Mouse (Mus musculus) ES-E14 (cell line): ENCODE results near the gene Ms4a6c. TPM values are rescaled to one million over a fixed set of nuclear protein-coding genes. Genes with fewer than 3 reads are reported as not detected.
"Not testable (repeated sequence)": the region's sequence is repeated elsewhere in the genome, so short reads cannot be mapped to it uniquely, and the experiment has no call there.

ENCODE experiments used
- DNase-seq: peaks from one replicate; pipeline ENCODE4 v3.0.0-alpha.2; 2013; ENCODE audit warnings: low read depth, low spot score
- H3K27ac ChIP-seq: 2 replicates; pipeline ENCODE4 v1.5.1; 2012; ENCODE audit warnings: low read depth, mild to moderate bottlenecking, low read length, moderate library complexity, mixed read lengths; ENCODE audit not compliant: poor library complexity, insufficient read depth, severe bottlenecking
- H3K36me3 ChIP-seq: 2 replicates; pipeline ENCODE4 v1.6.1; 2012; ENCODE audit warnings: mild to moderate bottlenecking, low read length, moderate library complexity, mixed read lengths; ENCODE audit not compliant: control insufficient read depth, poor library complexity, insufficient read depth, severe bottlenecking
- H3K4me1 ChIP-seq, 2 experiments: fragments of 150-350 bp in 1 of 2; sonication (generic) in 1 of 2; 2 replicates each; pipeline ENCODE4 v1.6.1; 2012; ENCODE audit warnings: low read length in 2 of 2, mild to moderate bottlenecking in 1 of 2, mixed read lengths in 1 of 2; ENCODE audit not compliant: control insufficient read depth in 2 of 2, insufficient read depth in 2 of 2, poor library complexity in 1 of 2
- H3K4me3 ChIP-seq, 2 experiments: fragments of 150-350 bp in 1 of 2; sonication (generic) in 1 of 2; 2 replicates each; pipeline ENCODE4 v1.5.1; 2012; ENCODE audit warnings: low read length in 2 of 2, low read depth in 1 of 2, mild to moderate bottlenecking in 1 of 2, mixed read lengths in 1 of 2; ENCODE audit not compliant: insufficient read depth in 1 of 2, poor library complexity in 1 of 2, severe bottlenecking in 1 of 2
- H3K9ac ChIP-seq: 2 replicates; pipeline ENCODE4 v1.6.1; 2012; ENCODE audit warnings: low read depth, mild to moderate bottlenecking, low read length, mixed read lengths; ENCODE audit not compliant: poor library complexity, insufficient read depth, severe bottlenecking
- H3K9me3 ChIP-seq: fragments of 150-350 bp; sonication (generic); 2 replicates; pipeline ENCODE4 v1.6.1; 2012; ENCODE audit warnings: low read depth, mild to moderate bottlenecking, low read length; ENCODE audit not compliant: control insufficient read depth, insufficient read depth
- CHD2 ChIP-seq: IDR thresholded peaks from 2 replicates; pipeline ENCODE4 v1.6.1; 2014; ENCODE audit warnings: mild to moderate bottlenecking, low read depth, low read length, inconsistent platforms
- HCFC1 ChIP-seq: IDR thresholded peaks from 2 replicates; pipeline ENCODE4 v1.6.1; 2012; ENCODE audit warnings: low read length, inconsistent platforms, borderline replicate concordance; ENCODE audit not compliant: insufficient read depth
- MAFK ChIP-seq: IDR thresholded peaks from 2 replicates; pipeline ENCODE4 v1.6.1; 2014; ENCODE audit warnings: mild to moderate bottlenecking, low read depth, low read length, inconsistent platforms; ENCODE audit not compliant: insufficient read depth
- ZC3H11A ChIP-seq: IDR thresholded peaks from 2 replicates; pipeline ENCODE4 v1.6.1; 2012; ENCODE audit warnings: low read depth, mild to moderate bottlenecking, inconsistent platforms, low read length, borderline replicate concordance
- ZNF384 ChIP-seq: IDR thresholded peaks from 2 replicates; pipeline ENCODE4 v1.6.1; 2012; ENCODE audit warnings: low read depth, low read length, inconsistent platforms
- in situ Hi-C, 2 experiments: fragments of 600-800 bp; cut with MboI; formaldehyde crosslinking; loops; one replicate each; pipeline ENCODE4 v1.15.1; 2025; ENCODE audit warnings: low sequenced_read_pairs in 2 of 2, inconsistent platforms in 1 of 2; ENCODE audit not compliant: unreplicated experiment in 2 of 2
- total RNA-seq: library from RNA; depleted of rRNA; stranded (reverse); fragments of 300-350 nt; gene quantifications from 2 replicates; pipeline ENCODE4 v1.2.3, GENCODE M21; 2012; rRNA removed

Gene Ms4a6c
- total RNA-seq: not detected in 2 replicates

- H3K4me3 ChIP-seq, H3K9ac ChIP-seq, H3K4me1 ChIP-seq, H3K9me3 ChIP-seq, H3K27ac ChIP-seq, DNase-seq, H3K36me3 ChIP-seq, in situ Hi-C loops: not testable (repeated sequence)
These were observed at the start of gene Ms4a6c for GRCm38 (mm10) chr19:11469215-11469614. Ms4a6c (plus strand) TSS chr19:11469366.

GRCm38 (mm10) chr19:11431209-11431608 is 38.0 kb upstream of the Ms4a6c start:
- in situ Hi-C loops, H3K4me1 ChIP-seq, H3K27ac ChIP-seq, H3K4me3 ChIP-seq, H3K9me3 ChIP-seq, H3K36me3 ChIP-seq, DNase-seq, H3K9ac ChIP-seq: not testable (repeated sequence)

GRCm38 (mm10) chr19:11435058-11435834 is 33.9 kb upstream of the Ms4a6c start:
- no peak overlapping the region for H3K4me3 ChIP-seq
- no peaks in the 10 kb centered on the region for H3K9me3 ChIP-seq
- H3K27ac ChIP-seq: no peak overlapping the region
- DNase-seq: no peak
- in situ Hi-C loops: no loop called here
- no peaks in the 10 kb centered on the region for H3K36me3 ChIP-seq
- TF ChIP-seq MAFK (no peak), ZC3H11A (no peak)
- no peak overlapping the region for H3K9ac ChIP-seq
- no peaks in the 10 kb centered on the region for H3K4me1 ChIP-seq

DNA sequence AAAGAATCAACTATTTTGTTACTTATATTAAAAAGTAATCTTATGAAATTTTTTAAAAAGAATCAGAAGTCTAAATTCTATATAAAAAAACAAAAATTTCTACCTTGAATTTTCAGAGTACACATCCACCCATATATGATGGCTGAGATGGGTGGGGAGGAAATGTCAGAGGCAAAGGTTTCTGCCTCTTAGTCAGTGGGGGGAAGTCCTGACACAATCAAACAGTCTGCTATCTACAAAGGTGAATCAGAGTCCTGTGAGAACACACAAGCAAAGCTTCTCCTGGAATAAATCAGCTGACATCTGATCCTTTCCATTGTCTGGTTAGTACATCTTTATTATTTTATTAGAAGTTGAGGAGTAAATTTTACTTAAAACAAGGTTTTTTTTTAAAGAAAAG is 25.8 kb upstream of the Ms4a6c start, which contains the start of gene Ms4a4b:
Gene Ms4a4b (plus strand): TSS at position 216 of the 400 bp plus-strand sequence.
- Histone ChIP-seq H3K4me3 (no peak within 1 kb of the TSS), H3K9me3 (no peaks in the 10 kb centered on the region), H3K4me1 (no peaks in the 10 kb centered on the region), H3K27ac (no peak within 1 kb of the TSS), H3K36me3 (no peaks in the 10 kb centered on the region), H3K9ac (no peak within 1 kb of the TSS)
- no peak for DNase-seq
- TF ChIP-seq ZC3H11A: no peak
- TF ChIP-seq CHD2: no peak
- no peak for TF ChIP-seq ZNF384
- TF ChIP-seq MAFK: no peak
- no peak for TF ChIP-seq HCFC1
- in situ Hi-C loops: no loop called here

- no peak overlapping the region for H3K27ac ChIP-seq
- TF ChIP-seq HCFC1 (no peak), ZNF384 (no peak), MAFK (no peak), CHD2 (no peak), ZC3H11A (no peak)
- no peaks in the 10 kb centered on the region for H3K36me3 ChIP-seq
- no peaks in the 10 kb centered on the region for H3K9me3 ChIP-seq
- no peak for DNase-seq
- H3K9ac ChIP-seq: no peak overlapping the region
- no peaks in the 10 kb centered on the region for H3K4me1 ChIP-seq
- no peak overlapping the region for H3K4me3 ChIP-seq
- in situ Hi-C loops: no loop called here
These were observed 25.2 kb upstream of the Ms4a6c start for GRCm38 (mm10) chr19:11443964-11444363.
